Mouse (Mus musculus) heart, postnatal 14 days (tissue): ENCODE measurements around the gene Cntn2. TPM values are rescaled to one million over a fixed set of nuclear protein-coding genes. Genes with fewer than 3 reads are reported as not detected.

Experiments used
- DNase-seq, 2 experiments: peaks; one replicate each; pipeline ENCODE4 v3.0.0; 2021 to 2022
- intact Hi-C: fragments of 180-260 bp; cut with DNase I; formaldehyde crosslinking; loops from one replicate; pipeline ENCODE4 v1.15.1; 2025
- total RNA-seq, 2 experiments: library from RNA; stranded (reverse); gene quantifications; 2 replicates each; pipeline ENCODE4 v1.2.3; 2021

The Cntn2 gene
- total RNA-seq, 2 experiments from 2014 or later: 3.5 to 4.6 TPM

DNA sequence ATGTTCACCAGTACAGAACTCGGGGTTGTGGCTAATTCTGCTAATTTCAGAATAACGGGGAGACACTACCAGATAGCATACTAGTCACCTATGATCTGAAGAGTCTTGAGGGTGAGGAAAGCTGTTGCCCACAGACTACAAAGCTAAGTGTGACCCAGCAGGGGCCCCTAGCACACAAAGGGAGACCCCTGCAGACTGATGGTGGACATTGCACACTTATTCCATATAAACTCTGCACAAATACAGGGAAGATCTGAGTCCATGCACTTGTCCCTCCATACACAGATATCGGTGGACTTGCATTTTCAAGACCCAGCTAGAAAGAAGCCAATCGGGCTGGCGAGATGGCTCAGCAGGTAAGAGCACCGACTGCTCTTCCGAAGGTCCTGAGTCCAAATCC is 73.5 kb downstream of the Cntn2 start:
- intact Hi-C loops: no loop called here
- DNase-seq: no peak

DNA sequence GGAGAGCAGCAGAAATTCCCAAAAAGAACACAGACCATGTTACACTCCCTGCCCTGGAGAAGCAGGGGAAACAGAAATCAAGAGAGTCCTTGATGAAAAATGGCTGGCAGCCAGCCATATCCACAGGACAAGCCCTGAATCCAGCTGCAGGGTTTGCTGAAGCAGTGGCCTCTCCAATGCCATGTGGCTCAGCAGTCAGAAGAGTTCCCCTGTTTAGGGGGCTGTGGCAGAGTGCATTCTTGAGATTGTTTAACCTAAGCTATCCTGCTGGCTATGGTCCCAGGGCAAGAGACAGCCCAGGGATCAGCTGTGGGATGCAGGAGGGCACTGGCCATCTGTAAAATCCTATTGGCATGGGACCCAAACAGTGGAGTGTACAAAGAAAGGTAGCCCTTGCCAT is 74.1 kb downstream of the Cntn2 start:
- intact Hi-C loops: no loop called here
- DNase-seq: peak in 1 of 2 experiments; percentile 11

- DNase-seq: no peak
- intact Hi-C loops: no loop called here
Observed at GRCm38 (mm10) chr1:132464651-132465050, 78.4 kb downstream of the Cntn2 start.

Other genes starting within 250 kb of the Cntn2 start
- gene Klhdc8a, start 244.6 kb downstream of the Cntn2 start, total RNA-seq: 10 to 100 TPM; 23.6 to 29.0 TPM
- 1 to 10 TPM; 3.6 to 5.4 TPM for gene Nuak2, start 227.1 kb downstream of the Cntn2 start, total RNA-seq
- gene Tmcc2, start 152.0 kb downstream of the Cntn2 start, total RNA-seq: 10 to 100 TPM; 14.8 to 15.4 TPM
- gene Dstyk, start 125.7 kb downstream of the Cntn2 start, total RNA-seq: 10 to 100 TPM; 17.7 to 19.0 TPM
- gene Rbbp5, start 65.9 kb downstream of the Cntn2 start, total RNA-seq: 10 to 100 TPM; 21.5 to 23.0 TPM
- 1 to 10 TPM; 1.5 to 2.0 TPM for gene Tmem81, start 37.0 kb downstream of the Cntn2 start, total RNA-seq
- under 1 TPM; 0.41 to 0.53 TPM for gene Nfasc, start 198.5 kb upstream of the Cntn2 start, total RNA-seq